Mouse (Mus musculus): ENCODE measurements at regions not wholly inside any gene's neighbourhood (a gene's known extent, or its start where the extent isn't known, plus 50 kb on each side); places are given as distances from the start of the nearest gene placed in this dataset.

DNA sequence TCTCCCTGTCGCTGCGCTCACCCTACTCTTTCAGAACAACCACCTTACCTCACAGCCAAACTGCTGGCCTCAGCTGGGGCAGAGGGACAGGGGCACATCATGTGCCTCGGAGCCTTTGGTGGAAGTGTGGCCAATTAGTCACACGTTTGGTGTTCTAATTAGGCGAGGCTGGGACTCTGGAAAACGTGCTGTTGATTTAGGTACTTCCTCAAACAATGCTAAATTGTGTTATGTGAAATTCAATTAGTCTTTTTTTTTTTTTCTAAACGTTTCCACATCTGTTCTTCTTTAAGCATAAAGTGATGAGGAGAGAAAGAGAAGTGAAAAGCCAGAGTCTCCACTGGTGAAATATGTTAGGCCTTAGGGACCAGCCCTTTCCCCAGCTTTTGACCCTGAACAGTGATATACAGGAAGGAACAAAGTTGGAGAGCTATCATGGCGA is 174.1 kb downstream of the Tbx18 start:
- TF ChIP-seq EP300 (IDR thresholded peaks at IDR 0.05; ENCODE audit: low read depth) (no peak), CTCF (IDR thresholded peaks at IDR 0.05; ENCODE audit: low read depth) (no peak)

All from liver, embryonic 14.5 days (tissue).